Mouse (Mus musculus) spleen, adult 2 months (tissue): Measurements from ENCODE around the gene Agpat3. TPM values are rescaled to one million over a fixed set of nuclear protein-coding genes. Genes with fewer than 3 reads are reported as not detected.

Experiments used
- DNase-seq, 2 experiments: peaks; one replicate each; pipeline versions ENCODE4 v3.0.0 to v3.0.0-alpha.2; 2012 to 2021; ENCODE audit warnings: low spot score in 2 of 2, low read depth in 1 of 2
- H3K27ac ChIP-seq: fragments of 200-500 bp; 2 replicates; pipeline ENCODE4 v1.5.1; 2012; ENCODE audit warnings: low read length, inconsistent platforms; ENCODE audit not compliant: insufficient read depth
- H3K27me3 ChIP-seq: fragments of 200-500 bp; 2 replicates; pipeline ENCODE4 v1.6.1; 2012; ENCODE audit warnings: mild to moderate bottlenecking, moderate library complexity, low read length, inconsistent platforms; ENCODE audit not compliant: control insufficient read depth, insufficient read depth
- H3K36me3 ChIP-seq: fragments of 200-500 bp; 2 replicates; pipeline ENCODE4 v1.6.1; 2012; ENCODE audit warnings: mild to moderate bottlenecking, low read length, inconsistent platforms; ENCODE audit not compliant: control insufficient read depth, insufficient read depth
- H3K4me1 ChIP-seq: fragments of 200-500 bp; 2 replicates; pipeline ENCODE4 v1.6.1; 2011; ENCODE audit warnings: inconsistent platforms; ENCODE audit not compliant: control insufficient read depth, insufficient read depth, insufficient read length
- H3K4me3 ChIP-seq: fragments of 200-500 bp; 2 replicates; pipeline ENCODE4 v1.5.1; 2011; ENCODE audit warnings: mild to moderate bottlenecking, inconsistent platforms; ENCODE audit not compliant: insufficient read depth, insufficient read length; ENCODE audit errors: extremely low read depth
- CTCF ChIP-seq: fragments of 200-500 bp; IDR thresholded peaks from 2 replicates; pipeline ENCODE4 v1.5.1; 2011; ENCODE audit warnings: mild to moderate bottlenecking, inconsistent platforms; ENCODE audit not compliant: insufficient read depth, insufficient read length, insufficient replicate concordance; ENCODE audit errors: extremely low read depth
- POLR2A ChIP-seq: fragments of 200-500 bp; IDR thresholded peaks from 2 replicates; pipeline ENCODE4 v1.6.1; 2011; ENCODE audit warnings: low read depth, low read length, inconsistent platforms
- WGBS: fragments of 180-500 bp; shearing (Covaris S2); methylation state at CpG from one replicate; pipeline ENCODE4 v1.1.7; 2018; 5-methylcytosine and 5-hydroxymethylcytosine counted together
- polyA plus RNA-seq: library from polyadenylated mRNA; depleted of rRNA; stranded (reverse); fragments of >200 nt; gene quantifications from 2 replicates; pipeline ENCODE4 v1.2.3, GENCODE M21; 2012

The Agpat3 gene
- polyA plus RNA-seq, 1 experiment: 177 TPM

DNA sequence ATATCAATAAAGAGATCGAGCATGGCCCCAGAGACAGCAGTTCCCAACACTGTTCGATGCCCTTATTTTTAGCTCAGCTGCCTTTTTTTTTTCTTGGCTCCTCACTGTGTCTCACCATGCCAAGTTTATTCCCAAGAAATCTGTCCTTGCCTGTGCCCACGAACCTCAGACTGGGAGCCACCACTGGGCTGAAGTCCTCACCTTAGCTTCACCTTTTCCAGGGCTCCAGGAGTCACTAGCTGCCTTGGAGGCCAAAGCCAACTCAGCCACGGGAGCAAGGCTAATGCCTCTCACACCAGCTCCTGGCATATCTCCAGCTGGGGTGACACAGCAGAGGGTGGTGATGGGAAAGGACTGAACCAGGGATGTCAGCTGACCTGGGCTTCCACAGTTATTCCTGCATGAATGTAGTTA, 96.6 kb downstream of the Agpat3 start:
- Histone ChIP-seq H3K4me3 (no peak overlapping the region), H3K27ac (no peak overlapping the region), H3K36me3 (no peaks in the 10 kb centered on the region), H3K4me1 (no peaks in the 10 kb centered on the region), H3K27me3 (no peaks in the 10 kb centered on the region)
- DNase-seq: no peak
- TF ChIP-seq POLR2A (no peak), CTCF (no peak)
- 54% methylated on average over 4 of the region's 4 CpGs for WGBS

DNA sequence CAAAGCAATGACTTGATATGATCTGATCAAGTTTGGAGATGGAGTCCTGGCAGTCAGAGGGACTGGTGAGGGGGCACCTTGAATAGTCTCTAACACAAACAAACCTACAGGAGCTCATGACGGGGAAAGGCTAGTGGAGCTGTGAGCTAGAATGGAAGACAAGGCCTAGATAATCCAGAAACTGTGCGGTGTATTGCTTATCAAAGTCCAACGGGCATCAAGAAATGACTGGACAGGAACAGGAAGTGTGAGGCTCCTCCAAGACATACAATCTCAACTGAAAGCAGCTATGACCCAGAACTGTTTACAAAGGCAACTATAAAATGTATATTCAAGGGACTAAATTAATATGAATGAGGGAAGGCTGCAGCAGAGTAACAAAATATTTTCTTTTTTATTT, 105.1 kb downstream of the Agpat3 start:
- DNase-seq: no peak
- H3K4me3 ChIP-seq: no peak overlapping the region
- H3K36me3 ChIP-seq: no peaks in the 10 kb centered on the region
- H3K4me1 ChIP-seq: peaks cover 5% of the 10 kb centered on the region; the same call in 1 of the 2 replicates
- WGBS: 64% methylated on average over 3 of the region's 3 CpGs
- no peak for TF ChIP-seq POLR2A
- TF ChIP-seq CTCF: no peak
- no peaks in the 10 kb centered on the region for H3K27me3 ChIP-seq
- H3K27ac ChIP-seq: no peak overlapping the region

DNA sequence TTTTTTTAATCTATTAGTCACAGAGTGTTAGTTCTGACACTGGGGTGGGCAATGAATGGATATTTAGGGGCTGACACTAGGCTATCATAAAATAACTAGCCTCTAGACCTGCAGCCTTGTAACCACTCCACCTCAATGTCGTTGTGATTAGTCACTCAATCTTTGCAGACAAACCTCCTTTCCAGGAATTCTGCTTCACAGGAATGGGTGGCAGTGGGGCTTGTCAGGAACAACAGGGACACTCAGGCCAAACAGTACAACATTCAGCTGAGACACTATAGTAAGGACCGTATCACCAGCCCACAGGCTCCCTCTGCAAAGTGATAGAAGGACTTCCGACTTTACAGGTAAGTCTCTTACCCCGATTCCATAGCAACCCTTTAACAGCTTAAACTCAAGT, 105.6 kb downstream of the Agpat3 start:
- H3K27ac ChIP-seq: no peak overlapping the region
- H3K36me3 ChIP-seq: no peaks in the 10 kb centered on the region
- H3K4me1 ChIP-seq: peaks cover 5% of the 10 kb centered on the region; the same call in 1 of the 2 replicates
- WGBS: 87% methylated on average over 4 of the region's 4 CpGs
- H3K27me3 ChIP-seq: no peaks in the 10 kb centered on the region
- TF ChIP-seq CTCF (no peak), POLR2A (no peak)
- DNase-seq: no peak
- no peak overlapping the region for H3K4me3 ChIP-seq

DNA sequence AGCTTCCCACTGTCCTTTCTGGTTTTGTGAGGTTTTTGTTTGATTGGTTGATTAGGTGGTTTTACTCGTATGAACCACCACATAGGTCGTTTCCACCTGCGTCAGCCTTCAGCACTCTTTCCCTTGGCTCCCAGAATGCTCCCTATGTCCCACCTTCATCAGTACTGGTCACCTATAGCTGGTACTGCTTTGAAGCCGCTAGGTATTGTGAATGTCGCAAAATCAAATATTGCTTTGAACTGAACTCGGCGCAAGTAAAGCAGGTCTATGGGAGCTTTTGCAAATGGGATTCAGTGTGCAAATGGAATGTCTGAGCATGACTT, 107.1 kb downstream of the Agpat3 start:
- peak overlapping the region; percentile 65 for H3K4me3 ChIP-seq
- WGBS: 12% methylated on average over 7 of the region's 7 CpGs
- H3K27me3 ChIP-seq: no peaks in the 10 kb centered on the region
- TF ChIP-seq POLR2A: no peak
- no peak for TF ChIP-seq CTCF
- peaks cover 5% of the 10 kb centered on the region; the same call in 1 of the 2 replicates for H3K4me1 ChIP-seq
- H3K36me3 ChIP-seq: no peaks in the 10 kb centered on the region
- H3K27ac ChIP-seq: no peak overlapping the region
- no peak for DNase-seq

DNA sequence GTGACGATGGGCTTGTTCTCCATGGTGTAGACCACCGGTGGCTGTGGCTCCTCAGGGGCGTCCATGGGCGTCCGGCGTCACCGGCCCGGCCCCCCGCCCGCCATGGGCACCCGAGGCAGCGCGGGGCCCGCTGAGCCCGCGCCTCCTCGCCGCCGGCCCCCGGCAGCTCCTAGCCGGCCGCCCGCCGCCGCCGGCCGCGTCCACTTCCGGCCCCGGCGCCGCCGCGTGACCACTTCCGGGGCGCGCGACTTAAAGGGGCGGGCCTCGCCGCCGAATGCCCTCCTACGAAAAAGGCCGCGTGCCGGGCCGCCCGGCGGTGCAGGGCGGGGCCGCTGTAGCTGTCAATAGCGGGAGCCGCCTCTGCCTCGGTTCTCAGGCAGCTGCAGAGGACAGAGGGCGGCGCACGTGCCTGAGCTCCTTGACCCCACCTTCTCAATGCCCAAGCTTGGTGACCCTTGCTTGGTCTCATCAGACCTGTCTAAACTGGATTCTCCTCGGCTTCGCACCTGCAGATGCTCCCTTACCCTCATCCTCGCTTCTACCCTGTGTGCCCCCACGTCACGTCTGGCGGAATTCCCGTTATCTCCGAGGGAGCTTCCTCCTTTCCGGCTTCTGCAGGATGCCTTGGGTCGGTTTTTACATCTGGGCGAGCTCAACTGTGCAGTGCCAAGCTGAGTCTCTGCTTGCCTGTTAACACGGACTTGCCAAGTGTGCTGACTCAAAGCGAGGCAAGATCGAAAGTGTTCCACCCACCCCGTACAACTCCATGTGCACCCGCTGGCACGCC, 107.7 kb downstream of the Agpat3 start, which contains the start of gene Trappc10:
Gene Trappc10 (minus strand): TSS at position 204 of the 787 bp plus-strand sequence.
- Histone ChIP-seq H3K27me3 (no peaks in the 10 kb centered on the region), H3K4me3 (peak within 1 kb of the TSS; percentile 65), H3K27ac (peak within 1 kb of the TSS; percentile 47), H3K36me3 (no peaks in the 10 kb centered on the region), H3K4me1 (peaks cover 5% of the 10 kb centered on the region; the same call in 1 of the 2 replicates)
- WGBS: under 1% methylated on average over 74 of the region's 74 CpGs
- DNase-seq: peak; percentile 61 to 85
- TF ChIP-seq CTCF: no peak
- TF ChIP-seq POLR2A: no peak

DNA sequence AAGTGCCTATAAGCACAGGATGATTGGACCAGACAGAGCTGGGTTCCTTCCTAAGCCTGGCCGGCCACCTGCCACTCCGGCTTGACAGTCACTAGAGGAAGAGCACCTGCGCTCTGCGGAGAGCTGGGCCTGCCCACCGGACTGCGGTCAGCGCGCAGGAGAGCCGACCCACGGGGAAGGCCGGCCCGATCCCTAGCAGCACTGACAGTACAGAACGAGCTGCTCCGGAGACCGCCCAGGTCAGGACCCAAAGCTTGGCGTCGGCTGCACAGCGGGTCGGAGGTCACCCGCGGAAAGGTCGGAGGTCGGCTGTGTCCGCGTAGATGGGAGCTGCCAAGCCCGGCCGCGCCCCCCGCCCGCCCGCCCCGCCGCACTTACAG, 108.2 kb downstream of the Agpat3 start:
- DNase-seq: peak in 1 of 2 experiments; percentile 22
- under 1% methylated on average over 31 of the region's 33 CpGs for WGBS

DNA sequence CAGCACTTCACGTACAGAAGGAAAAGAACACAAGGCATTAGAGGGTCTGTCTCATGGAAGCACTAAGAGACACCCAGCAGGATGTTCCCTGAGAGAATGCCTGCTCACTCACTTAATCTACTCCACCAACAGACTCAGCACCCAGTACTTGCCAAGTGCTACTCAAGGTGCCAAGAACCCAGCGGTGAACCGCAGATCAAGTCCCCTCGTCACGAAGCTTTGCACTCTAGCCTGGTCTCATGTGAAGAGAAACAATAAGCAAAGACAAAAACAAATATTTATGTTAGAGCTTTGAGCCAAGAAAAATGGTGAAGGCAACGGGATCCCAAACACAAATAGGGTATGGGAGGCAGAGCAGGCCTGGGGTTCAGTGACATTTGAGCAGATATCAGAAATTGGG, 113.4 kb downstream of the Agpat3 start:
- no peak for DNase-seq
- TF ChIP-seq POLR2A: no peak
- TF ChIP-seq CTCF: no peak
- Histone ChIP-seq H3K4me3 (no peak overlapping the region), H3K27me3 (no peaks in the 10 kb centered on the region), H3K4me1 (peaks cover 2% of the 10 kb centered on the region; the same call in 1 of the 2 replicates), H3K27ac (no peak overlapping the region), H3K36me3 (no peaks in the 10 kb centered on the region)
- WGBS: 86% methylated on average over 6 of the region's 6 CpGs

More for the DNA sequence above, 108.2 kb downstream of the Agpat3 start:
- Histone ChIP-seq H3K27ac (peak overlapping the region; percentile 47), H3K36me3 (no peaks in the 10 kb centered on the region), H3K4me3 (peak overlapping the region; percentile 65), H3K27me3 (no peaks in the 10 kb centered on the region), H3K4me1 (peaks cover 5% of the 10 kb centered on the region; the same call in 1 of the 2 replicates)
- TF ChIP-seq POLR2A (no peak), CTCF (no peak)
